Mouse (Mus musculus) heart, postnatal 36 days (tissue): ENCODE results near the gene Sept9. TPM values are rescaled to one million over a fixed set of nuclear protein-coding genes. Genes with fewer than 3 reads are reported as not detected.

ENCODE experiments used
- DNase-seq, 2 experiments: peaks; one replicate each; pipeline ENCODE4 v3.0.0; 2021 to 2022
- intact Hi-C: fragments of 180-260 bp; cut with DNase I; formaldehyde crosslinking; loops from one replicate; pipeline ENCODE4 v1.15.1; 2025
- total RNA-seq, 2 experiments: library from RNA; stranded (reverse); gene quantifications; 2 replicates each; pipeline ENCODE4 v1.2.3; 2021

Gene Sept9
- total RNA-seq, 2 experiments from 2014 or later, result 28.6 to 37.1 TPM

DNA sequence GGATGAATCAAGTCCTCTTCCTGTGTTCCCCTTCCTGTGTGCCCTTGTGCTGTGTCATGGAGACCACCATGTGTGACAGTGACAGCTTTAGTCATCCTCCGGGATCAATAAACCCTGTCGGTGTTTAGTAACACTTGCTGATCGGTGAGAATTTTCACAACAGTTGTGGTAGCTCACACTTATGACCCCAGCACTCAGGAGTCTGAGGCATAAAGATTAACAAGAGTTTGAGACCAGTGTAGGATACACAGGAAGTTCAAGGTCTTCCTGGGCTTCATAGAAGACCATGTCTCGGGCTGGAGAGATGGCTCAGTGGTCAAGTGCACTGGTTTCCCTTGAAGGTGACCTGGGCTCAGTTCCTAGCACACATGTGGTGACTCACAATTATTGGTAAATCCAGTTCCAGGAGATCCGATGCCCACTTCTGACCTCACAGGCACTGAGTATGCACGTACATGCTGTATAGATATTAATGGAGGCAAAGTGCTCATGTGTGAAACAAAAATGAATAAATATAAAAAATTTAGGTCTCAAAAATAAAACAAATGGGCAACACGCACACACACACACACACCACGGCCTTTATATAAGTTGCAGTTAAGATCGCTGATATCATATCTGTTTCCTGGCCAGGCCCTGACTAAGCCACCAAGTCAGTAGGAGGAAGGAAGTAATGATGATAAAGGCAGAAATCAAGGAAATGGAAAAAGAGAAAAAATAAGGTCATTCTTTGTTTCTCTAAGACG is 43.1 kb downstream of the Sept9 start:
- no peak for DNase-seq
- intact Hi-C loops, result no loop called here

- DNase-seq, result no peak
- intact Hi-C loops, result no loop called here
These were observed 44.3 kb downstream of the Sept9 start for GRCm38 (mm10) chr11:117243536-117244290.

GRCm38 (mm10) chr11:117245041-117245725 is 45.7 kb downstream of the Sept9 start:
- intact Hi-C loops, result no loop called here
- DNase-seq, result no peak

GRCm38 (mm10) chr11:117245846-117246245 is 46.4 kb downstream of the Sept9 start:
- no peak for DNase-seq
- intact Hi-C loops, result loop anchor here (1.0 kb wide), 1 partner anchor 17 kb away; no protein-coding TSS in a partner anchor

DNA sequence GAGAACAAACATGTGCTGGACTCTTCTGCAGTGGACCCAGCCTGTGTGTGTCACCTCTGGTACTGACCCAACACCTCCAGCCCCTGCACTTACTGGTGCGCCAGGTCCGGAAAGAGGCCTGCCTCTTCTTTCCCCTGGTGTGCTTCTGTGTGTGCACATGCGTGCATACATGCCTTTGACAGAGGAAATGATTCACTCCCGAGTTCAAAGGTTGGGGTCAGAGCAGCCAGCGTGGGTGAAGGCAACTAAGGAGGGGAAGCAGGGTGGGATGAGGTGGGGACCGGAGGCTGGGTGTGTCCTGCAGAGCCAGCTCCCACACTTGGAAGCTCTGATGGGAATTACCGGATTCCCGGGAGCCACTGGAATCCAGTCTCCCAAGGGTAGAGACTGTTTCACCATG is 46.8 kb downstream of the Sept9 start:
- intact Hi-C loops, result loop anchor here (1.0 kb wide), 1 partner anchor 17 kb away; no protein-coding TSS in a partner anchor
- DNase-seq, result peak in 1 of 2 experiments; percentile 39

GRCm38 (mm10) chr11:117246981-117247431 is 47.5 kb downstream of the Sept9 start:
- intact Hi-C loops, result loop anchor here (1.0 kb wide), 1 partner anchor 16 kb away; no protein-coding TSS in a partner anchor
- peak; percentile 66 to 67 for DNase-seq

- intact Hi-C loops, result no loop called here
- no peak for DNase-seq
These were observed 48.1 kb downstream of the Sept9 start for GRCm38 (mm10) chr11:117247541-117247940.

DNA sequence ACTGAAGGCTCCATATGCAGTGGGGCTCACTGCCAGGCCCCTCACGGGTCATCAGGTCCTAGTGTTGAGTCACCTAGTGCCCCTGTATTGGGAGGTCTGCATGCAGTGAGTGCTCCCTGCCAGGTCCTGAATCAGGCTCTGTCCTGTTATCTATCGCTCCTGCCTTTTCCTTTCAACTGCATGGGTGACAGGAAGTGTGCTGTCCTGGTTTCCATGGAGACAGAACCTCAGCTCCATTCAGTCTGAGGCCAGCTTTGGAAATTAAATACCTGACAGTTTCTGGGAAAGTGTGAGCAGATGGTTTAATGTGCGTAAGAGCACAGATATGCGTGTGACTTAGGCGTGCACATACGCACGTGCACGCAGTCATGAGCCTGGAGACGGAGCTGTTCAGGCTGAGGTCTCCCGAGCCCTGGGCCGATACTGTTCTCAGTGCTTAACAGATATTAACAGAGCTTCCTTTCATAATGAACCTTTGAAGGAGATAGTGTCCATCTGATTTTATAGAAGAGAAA is 49.3 kb downstream of the Sept9 start:
- no peak for DNase-seq
- intact Hi-C loops, result no loop called here

DNA sequence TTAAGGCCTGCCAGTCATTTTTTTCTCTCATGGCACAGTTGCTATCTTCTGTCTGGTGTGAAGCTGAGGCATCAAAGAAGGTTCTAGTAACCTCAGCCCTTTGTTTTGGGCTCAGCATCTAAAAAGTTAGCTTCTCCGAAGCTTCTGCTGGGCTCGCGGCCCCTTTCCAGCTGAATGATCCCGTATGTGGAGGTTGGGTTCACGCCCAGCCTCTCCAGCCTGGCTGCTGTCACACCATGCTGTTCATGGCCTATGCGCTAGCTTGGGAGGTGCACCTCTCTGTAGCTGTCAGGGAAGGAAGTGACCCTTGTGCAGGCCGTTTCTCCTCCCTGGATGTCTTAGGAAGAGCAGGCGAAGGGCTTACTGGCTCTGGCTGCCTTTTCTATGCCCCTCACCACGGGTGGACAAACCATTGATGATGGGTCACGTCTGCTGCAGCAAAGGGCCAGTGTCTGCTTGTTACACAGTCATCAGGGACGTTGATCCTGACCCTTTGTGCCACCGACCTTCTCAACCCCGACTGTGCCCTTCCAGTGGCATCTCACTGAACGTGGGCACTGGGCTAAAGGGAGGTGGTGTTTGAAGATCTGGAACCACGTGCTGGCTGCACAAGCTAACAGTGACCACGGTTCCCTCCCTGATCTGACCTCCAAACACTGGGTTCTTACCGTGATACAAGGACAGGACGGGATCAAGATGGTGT is 50.0 kb downstream of the Sept9 start:
- intact Hi-C loops, result no loop called here
- DNase-seq, result no peak

GRCm38 (mm10) chr11:117249985-117250928 is 50.8 kb downstream of the Sept9 start:
- intact Hi-C loops, result no loop called here
- no peak for DNase-seq

DNA sequence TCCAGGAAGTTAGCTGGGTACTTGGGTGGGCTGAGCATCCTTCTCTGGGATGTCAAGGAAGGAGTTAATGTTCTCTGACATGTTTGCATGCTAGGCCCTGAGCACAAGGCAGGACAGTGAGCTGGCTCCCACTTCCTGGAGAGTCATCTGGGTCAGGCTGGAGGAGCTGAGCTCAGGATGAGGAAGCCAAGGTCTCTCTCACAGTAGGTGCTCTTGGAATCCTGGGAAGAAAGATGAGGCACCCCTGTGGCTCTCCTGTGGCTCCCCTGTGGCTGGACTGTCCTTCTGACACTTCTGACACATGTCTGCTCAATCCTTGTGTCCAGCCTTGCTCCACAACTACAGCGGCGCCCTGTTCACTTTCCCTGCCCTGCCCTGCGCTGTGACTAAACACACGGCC is 52.3 kb downstream of the Sept9 start:
- no peak for DNase-seq
- intact Hi-C loops, result no loop called here

DNA sequence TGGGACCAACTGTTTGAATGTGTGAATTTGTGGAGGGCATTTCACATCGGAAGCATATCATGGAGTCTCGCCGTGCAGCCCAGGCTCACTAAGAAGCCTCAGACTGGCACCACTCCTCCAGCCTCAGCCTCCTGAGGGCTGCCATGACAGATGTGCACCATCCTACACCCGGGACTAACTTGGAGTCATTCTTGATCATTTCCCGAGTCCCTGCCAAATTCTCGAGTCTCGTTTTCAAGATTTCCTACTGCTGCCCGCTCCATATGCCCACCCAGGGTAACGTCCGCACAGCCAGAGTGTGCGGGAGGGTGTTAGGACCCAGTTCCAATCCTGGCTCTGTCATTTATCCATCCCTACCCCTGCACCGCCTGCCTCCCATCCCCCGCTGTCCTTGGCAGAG is 53.4 kb downstream of the Sept9 start:
- intact Hi-C loops, result no loop called here
- no peak for DNase-seq

DNA sequence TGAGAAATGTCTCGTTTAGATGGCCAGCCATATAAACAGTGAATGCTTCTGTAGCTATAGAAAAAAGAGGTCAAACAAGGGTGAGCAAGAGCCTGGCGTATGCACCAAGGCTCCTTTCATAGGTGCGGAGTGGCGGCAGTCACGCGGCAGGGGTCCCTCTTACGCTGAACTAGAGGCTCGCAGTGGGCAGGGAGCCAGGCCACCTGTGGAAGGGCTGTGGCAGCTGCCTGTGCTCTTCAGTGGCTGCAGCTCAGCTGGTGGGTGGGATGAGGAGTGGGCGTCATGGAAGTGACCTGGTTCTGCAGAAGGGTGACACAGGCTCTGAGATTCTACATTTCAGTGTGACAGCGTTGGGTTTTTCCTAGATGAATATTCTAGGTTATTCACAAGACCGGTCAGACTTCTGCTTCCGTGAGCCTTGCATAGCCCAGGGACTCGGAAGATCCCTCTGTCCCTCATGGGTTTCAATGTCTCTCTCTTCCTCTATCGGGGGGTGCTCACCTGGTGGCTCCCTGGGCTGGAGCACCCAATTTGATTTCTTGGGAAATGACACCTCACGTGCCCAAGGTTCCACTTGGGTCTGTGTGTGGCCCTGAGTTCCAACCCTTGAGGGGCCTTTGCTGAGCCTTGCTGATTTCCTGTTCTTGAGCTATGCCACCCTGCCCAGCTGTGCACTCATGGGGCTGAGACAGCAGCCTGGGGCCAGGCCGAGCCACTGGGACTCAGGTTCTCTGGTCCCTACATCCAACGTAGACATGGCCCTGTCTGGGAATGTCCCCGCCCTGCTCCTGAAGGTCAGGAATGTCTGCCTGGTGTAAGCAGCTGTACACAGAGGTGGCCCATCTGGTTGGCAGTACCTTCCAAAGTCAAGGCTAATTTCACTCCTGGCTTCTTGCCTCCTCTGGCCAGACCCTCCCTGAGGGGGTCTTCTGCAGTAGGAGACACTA is 55.0 kb downstream of the Sept9 start:
- DNase-seq, result no peak
- intact Hi-C loops, result no loop called here

- intact Hi-C loops, result no loop called here
- no peak for DNase-seq
These were observed 55.6 kb downstream of the Sept9 start for GRCm38 (mm10) chr11:117255108-117255489.

- DNase-seq, result peak in 1 of 2 experiments; percentile 44
- intact Hi-C loops, result no loop called here
These were observed 56.6 kb downstream of the Sept9 start for GRCm38 (mm10) chr11:117256088-117256487.

GRCm38 (mm10) chr11:117256840-117257239 is 57.4 kb downstream of the Sept9 start:
- no peak for DNase-seq
- intact Hi-C loops, result no loop called here

DNA sequence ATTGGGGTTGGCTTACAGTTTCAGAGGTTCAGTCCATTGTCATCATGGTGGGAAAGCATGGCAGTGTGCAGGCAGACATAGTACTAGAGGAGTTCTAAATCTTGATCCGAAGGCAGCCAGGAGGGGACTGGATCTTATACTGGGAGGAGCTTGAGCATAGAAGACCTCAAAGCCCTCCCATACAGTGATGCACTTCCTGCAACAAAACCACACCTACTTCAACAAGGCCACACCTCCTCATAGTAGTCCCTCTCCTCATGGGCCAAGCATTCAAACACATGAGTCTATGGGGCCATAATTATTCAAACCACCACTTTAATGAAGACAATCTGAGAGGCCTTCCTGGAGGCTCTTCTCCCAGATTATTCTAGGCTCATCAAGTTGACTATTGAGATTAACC is 57.8 kb downstream of the Sept9 start:
- intact Hi-C loops, result no loop called here
- no peak for DNase-seq

GRCm38 (mm10) chr11:117257842-117258241 is 58.4 kb downstream of the Sept9 start:
- intact Hi-C loops, result no loop called here
- DNase-seq, result no peak
